Mouse (Mus musculus): Measurements from ENCODE around the gene Agbl5.

- TF ChIP-seq CTCF (IDR thresholded peaks at IDR 0.05; ENCODE audit: low read depth, low read length) (no peak), POLR2A (IDR thresholded peaks at IDR 0.05; ENCODE audit: borderline replicate concordance, low read depth, low read length) (no peak)
These were observed 28.9 kb downstream of the Agbl5 start for GRCm38 (mm10) chr5:30917348-30917747.
